Mouse (Mus musculus) macrophage (primary cell): ENCODE results near the gene Vezt. TPM values are rescaled to one million over a fixed set of nuclear protein-coding genes. Genes with fewer than 3 reads are reported as not detected.

Experiments
- H3K27ac ChIP-seq: fragments of 350-480 bp; formaldehyde crosslinking; 2 replicates; pipeline ENCODE4 v1.9.0; 2021
- H3K36me3 ChIP-seq: fragments of 350-480 bp; formaldehyde crosslinking; 2 replicates; pipeline ENCODE4 v1.9.0; 2021; ENCODE audit errors: inconsistent target
- H3K4me3 ChIP-seq: fragments of 350-480 bp; formaldehyde crosslinking; 2 replicates; pipeline ENCODE4 v1.9.0; 2021; ENCODE audit errors: inconsistent target
- H3K79me2 ChIP-seq: fragments of 350-480 bp; formaldehyde crosslinking; 2 replicates; pipeline ENCODE4 v1.9.0; 2021; ENCODE audit errors: inconsistent target
- WGBS: methylation state at CpG from one replicate; pipeline ENCODE4 v1.1.7; 2026; ENCODE audit warnings: inconsistent platforms; ENCODE audit not compliant: missing documents; 5-methylcytosine and 5-hydroxymethylcytosine counted together
- polyA plus RNA-seq: library from polyadenylated mRNA; stranded (reverse); fragments of 250-400 nt; gene quantifications from 3 replicates; pipeline ENCODE4 v1.2.4, GENCODE M21; 2018; ENCODE audit warnings: inconsistent platforms

The Vezt gene
- polyA plus RNA-seq, 1 experiment from 2014 or later: 11.2 TPM

DNA sequence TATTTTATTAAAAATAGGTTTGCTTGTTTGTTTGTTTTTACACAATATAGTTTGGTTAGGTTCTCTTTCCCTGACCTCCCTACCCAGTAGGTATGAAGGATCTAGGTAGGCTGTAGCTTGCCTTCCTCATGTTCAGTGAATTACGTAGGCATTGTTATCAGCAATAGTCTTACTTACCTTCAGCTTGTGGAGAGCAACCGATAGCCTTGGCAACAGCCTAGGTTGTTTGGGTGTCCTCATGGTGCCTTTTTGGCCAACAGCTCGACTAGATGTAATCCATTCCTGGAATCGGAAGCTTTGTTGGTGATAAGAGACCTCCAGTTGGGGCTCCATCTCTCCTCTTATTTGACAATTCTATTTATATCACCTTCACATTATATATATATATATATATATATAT lies 114.5 kb downstream of the Vezt start:
- no peaks in the 10 kb centered on the region for H3K36me3 ChIP-seq
- H3K4me3 ChIP-seq: no peak overlapping the region
- H3K79me2 ChIP-seq: no peaks in the 10 kb centered on the region
- H3K27ac ChIP-seq: no peak overlapping the region
- WGBS: 91% methylated on average over 4 of the region's 4 CpGs

DNA sequence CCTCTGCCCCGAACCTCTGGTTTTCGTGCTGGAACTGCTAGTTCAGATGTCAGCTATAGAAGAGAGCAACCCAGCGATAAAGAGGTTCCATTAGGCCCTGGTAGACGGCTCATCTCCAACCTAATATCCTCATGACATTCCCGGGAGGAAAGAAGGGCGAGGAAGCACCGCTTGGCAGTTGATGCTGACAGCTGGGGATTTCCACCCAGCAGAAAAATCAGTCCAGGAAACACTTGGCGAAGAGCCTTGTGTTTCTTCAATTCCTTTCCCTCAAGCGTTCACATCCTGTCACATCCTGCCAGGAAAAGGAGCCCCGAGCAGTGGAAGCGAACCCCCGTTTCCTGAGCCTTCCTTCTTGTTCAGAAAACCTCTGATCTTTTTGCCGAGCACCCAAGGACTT lies 116.4 kb downstream of the Vezt start:
- no peak overlapping the region for H3K27ac ChIP-seq
- WGBS: 45% methylated on average over 13 of the region's 13 CpGs
- no peaks in the 10 kb centered on the region for H3K36me3 ChIP-seq

DNA sequence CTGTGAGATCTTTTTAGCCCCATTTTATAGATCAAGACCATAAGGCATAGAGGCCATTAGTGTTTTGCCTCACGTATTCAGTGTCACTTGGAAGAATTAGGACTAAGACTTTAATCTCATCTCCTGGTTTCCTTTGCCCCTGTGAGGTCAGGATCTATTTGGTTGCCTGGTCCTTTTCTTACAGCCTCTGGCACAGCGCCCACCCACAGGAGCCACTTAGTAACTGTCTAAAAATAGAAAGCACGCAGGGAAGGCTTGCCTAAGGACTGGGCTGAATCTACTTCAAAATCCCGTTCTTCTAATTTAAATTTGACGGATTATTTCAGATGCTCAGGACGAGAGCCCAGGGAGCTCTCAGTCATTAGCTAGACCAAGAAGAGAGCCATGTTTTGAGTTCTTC lies 116.9 kb downstream of the Vezt start:
- no peaks in the 10 kb centered on the region for H3K36me3 ChIP-seq
- no peak overlapping the region for H3K4me3 ChIP-seq
- H3K27ac ChIP-seq: no peak overlapping the region
- H3K79me2 ChIP-seq: no peaks in the 10 kb centered on the region
- WGBS: 45% methylated on average over 6 of the region's 6 CpGs

More for the DNA sequence above, 116.4 kb downstream of the Vezt start:
- H3K4me3 ChIP-seq: no peak overlapping the region
- H3K79me2 ChIP-seq: no peaks in the 10 kb centered on the region

DNA sequence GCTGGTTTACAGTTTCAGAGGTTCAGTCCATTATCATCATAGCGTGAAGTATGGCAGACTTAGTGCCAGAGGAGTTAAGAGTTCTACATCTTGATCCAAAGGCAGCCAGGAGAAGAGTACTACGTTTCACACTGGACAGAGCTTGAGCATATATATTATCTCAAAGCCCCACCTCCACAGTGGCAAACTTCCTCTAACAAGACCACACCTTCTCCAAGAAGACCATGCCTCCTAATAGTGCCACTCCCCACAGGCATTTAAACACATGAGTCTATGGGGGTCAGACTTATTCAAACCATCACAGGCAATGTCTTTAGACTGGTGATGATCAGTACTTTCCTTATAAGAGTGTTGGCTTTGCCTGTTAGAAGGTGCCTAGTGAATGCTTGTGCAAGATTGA lies 117.5 kb downstream of the Vezt start:
- WGBS: 53% methylated on average over 2 of the region's 2 CpGs
- H3K79me2 ChIP-seq: no peaks in the 10 kb centered on the region
- H3K36me3 ChIP-seq: no peaks in the 10 kb centered on the region
- no peak overlapping the region for H3K27ac ChIP-seq
- no peak overlapping the region for H3K4me3 ChIP-seq

DNA sequence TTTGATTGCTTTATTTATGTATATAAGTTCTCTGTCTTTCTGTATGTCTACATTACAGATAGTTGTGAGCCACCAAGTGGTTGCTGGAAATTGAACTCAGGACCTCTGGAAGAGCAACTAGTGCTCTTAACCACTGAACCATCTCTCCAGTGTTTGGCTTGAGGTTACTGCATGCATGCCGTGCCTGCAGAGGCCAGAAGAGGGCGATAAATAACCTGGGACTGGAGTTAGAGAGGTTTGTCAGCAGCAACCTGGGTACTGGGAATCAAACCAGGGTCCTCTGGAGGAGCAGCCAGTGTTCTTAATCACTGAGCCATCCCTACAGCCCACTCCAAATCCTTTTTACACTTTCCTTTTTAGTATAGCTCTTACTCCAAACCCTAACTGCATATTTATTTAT lies 118.8 kb downstream of the Vezt start:
- no peak overlapping the region for H3K4me3 ChIP-seq
- H3K27ac ChIP-seq: no peak overlapping the region
- H3K79me2 ChIP-seq: no peaks in the 10 kb centered on the region
- 81% methylated on average over 2 of the region's 2 CpGs for WGBS
- no peaks in the 10 kb centered on the region for H3K36me3 ChIP-seq

DNA sequence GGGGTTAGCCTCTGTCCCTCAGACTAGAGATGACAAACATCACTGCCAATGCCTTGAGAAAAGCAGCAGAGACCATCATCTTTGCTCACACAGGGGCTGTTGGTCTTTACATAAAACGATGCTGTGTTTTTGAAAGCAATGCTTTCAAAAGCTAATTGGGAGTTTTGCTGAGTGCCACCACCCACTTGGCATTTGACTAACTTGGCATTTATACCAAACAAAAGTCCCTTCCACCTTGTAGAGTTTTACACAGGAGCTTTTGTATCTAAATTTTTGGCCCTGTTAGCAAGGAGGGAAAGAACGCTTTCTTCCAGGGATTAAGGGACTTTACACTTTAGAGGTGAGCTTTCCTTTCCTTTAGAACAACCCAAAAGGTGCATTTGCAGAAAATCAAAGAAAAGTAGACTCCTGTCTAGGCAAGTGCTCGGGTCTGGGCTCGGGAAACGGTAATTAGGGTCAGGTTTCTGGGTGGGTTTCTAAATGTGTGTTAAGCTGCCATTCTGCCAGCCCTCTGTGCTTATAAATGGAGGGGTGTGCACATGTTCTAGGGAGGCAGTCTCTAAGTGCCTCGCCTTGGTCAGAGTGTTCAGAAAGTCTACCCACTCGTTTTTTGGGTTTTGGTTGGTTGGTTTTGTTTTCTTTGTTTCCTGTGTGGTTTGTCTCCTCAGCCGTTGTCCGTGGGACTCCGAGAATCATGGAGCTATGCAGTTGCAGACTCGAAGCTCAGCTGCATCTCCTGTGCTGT lies 119.9 kb downstream of the Vezt start:
- Histone ChIP-seq H3K27ac (no peak overlapping the region), H3K4me3 (no peak overlapping the region), H3K36me3 (no peaks in the 10 kb centered on the region), H3K79me2 (no peaks in the 10 kb centered on the region)
- WGBS: 52% methylated on average over 11 of the region's 11 CpGs

DNA sequence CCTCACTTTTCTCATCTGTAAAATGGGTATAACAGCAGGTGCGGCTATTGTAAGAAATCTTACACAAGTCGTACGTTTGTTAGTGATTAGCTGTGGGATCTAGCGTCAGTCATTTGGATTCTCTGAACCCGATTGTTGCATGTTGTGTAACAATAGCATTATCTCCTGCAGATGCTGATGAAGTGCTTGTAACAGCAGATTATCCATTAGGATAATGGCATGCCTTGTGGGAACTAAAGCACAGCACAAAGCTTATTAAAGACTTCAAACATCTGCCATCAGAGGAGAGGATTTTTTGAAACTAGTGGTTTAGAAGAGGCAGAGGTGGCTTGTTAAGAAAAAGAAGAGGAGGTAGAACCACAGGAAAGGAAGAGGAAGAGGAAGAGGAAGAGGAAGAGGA lies 122.1 kb downstream of the Vezt start:
- Histone ChIP-seq H3K4me3 (no peak overlapping the region), H3K27ac (no peak overlapping the region), H3K79me2 (no peaks in the 10 kb centered on the region), H3K36me3 (no peaks in the 10 kb centered on the region)
- WGBS: 96% methylated on average over 5 of the region's 5 CpGs

DNA sequence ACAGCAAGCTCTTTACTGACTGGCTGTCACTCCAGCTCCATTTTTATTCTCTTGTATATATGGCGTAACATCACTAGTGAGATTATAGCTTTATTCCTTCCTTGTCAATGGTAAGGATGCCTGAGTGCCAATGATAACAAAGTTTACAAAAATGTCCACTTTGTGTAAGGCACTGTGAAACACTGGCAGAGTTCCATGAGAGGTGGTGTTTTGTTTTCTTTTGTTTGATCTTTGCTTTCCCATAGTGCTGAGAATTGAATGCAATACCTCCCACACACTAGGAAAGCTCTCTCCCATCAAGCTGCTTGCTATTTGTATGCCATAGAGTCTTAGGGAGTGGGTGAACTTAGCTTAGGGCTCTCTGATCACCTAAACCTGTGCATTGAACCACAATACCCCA lies 122.7 kb downstream of the Vezt start:
- Histone ChIP-seq H3K4me3 (no peak overlapping the region), H3K79me2 (no peaks in the 10 kb centered on the region), H3K27ac (no peak overlapping the region), H3K36me3 (no peaks in the 10 kb centered on the region)
- WGBS: 100% methylated on average over 1 of the region's 1 CpGs

DNA sequence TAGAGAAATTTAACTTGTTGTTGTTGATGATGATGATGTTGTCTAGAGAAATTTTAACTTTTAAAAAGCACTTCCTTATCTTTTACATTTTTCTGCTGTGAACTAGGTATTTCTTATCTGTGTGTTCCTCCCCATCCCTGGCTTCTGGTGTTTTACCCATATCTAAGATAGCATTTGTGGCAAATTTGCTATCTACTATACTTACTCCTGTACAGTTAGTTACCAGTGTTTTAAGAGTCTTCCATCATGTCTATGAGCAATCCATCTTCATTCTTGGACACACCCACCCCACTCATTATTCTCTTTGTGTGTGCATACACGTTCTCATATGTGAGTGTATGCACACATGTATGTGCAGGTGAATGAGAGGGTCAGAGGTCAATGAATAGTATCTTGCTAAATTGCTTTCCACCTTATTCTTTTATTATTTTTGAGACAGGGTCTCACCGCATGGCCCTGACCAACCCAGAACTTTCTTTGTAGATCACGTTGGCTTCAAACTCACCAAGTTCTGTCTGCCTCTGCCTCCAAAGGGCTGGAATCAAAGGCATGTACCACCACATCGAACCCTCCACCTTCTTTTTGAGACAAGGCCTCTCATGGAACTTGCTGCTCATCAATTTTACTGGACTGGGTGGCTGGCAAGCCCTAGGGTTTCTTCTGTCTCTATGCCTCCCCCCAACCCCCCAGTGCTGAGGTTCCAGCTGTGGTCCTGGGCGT lies 123.3 kb downstream of the Vezt start:
- H3K79me2 ChIP-seq: no peaks in the 10 kb centered on the region
- no peaks in the 10 kb centered on the region for H3K36me3 ChIP-seq
- no peak overlapping the region for H3K4me3 ChIP-seq
- 100% methylated on average over 5 of the region's 5 CpGs for WGBS
- no peak overlapping the region for H3K27ac ChIP-seq

DNA sequence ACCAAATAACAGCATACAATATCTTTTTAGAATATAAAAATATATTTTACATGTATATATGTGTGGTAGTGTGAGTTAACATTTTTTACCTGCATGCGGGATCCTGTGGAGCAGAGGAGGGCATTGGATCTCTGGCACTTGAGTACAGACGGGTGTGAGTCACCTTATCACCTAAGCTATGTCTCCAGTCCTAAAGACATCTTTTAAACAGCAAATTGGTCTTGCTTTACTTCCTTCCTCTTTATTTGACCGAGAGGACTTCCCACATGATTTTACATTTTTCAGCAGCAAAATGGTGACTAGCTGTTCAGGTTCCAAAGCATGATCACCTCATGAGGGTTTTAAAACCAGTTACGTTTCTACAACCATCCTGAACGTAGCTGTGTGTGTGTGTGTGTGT lies 124.3 kb downstream of the Vezt start:
- no peaks in the 10 kb centered on the region for H3K79me2 ChIP-seq
- WGBS: 13% methylated on average over 5 of the region's 5 CpGs
- H3K4me3 ChIP-seq: no peak overlapping the region
- no peaks in the 10 kb centered on the region for H3K36me3 ChIP-seq
- H3K27ac ChIP-seq: no peak overlapping the region

DNA sequence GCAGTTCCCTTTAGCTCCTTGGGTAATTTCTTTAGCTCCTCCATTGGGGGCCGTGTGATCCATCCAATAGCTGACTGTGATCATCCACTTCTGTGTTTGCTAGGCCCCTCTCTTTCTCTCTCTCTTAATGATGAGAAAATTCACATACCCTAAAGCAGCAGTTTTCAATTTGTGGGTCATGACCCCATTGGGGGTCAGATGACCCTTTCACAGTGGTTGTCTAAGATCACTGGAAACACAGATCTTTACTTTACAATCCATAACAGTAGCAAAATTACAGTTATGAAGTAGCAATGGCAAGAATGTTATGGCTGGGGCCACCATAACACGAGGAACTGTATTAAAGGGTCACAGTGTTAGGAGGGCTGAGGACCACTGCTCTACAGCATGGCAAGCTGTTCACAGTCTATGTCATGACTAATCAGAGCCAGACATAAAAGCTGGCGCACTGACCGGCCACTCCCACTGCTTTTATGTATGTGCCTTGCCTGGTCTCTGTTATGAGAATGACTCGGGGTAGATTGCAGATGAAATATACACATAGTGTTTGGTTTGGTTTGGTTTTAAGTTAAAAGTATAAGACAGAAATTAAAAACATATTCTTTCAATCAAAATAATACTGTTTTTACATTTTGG lies 125.7 kb downstream of the Vezt start:
- Histone ChIP-seq H3K36me3 (no peaks in the 10 kb centered on the region), H3K4me3 (no peak overlapping the region), H3K79me2 (no peaks in the 10 kb centered on the region), H3K27ac (no peak overlapping the region)
- WGBS: 94% methylated on average over 5 of the region's 5 CpGs

DNA sequence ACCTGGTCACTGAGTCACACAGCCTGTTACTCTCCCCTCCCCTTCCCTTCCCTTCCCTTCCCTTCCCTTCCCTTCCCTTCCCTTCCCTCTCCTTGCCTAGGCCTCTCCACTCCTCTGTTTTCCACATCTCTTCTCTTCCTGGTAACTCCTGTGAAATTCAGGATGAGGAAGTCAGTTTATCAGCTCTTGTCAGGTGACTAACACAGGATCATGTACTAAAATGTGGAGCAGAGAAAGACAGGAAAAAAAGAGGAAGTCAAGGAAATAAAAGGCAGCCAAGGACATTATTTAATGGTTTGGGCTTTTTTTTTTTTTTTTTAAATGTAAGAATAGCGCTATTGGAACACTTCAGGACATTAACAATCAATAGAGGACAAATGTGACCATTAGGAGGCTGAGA lies 126.6 kb downstream of the Vezt start:
- H3K27ac ChIP-seq: no peak overlapping the region
- WGBS: 17% methylated on average over 1 of the region's 1 CpGs
- no peaks in the 10 kb centered on the region for H3K79me2 ChIP-seq
- H3K4me3 ChIP-seq: no peak overlapping the region
- no peaks in the 10 kb centered on the region for H3K36me3 ChIP-seq

DNA sequence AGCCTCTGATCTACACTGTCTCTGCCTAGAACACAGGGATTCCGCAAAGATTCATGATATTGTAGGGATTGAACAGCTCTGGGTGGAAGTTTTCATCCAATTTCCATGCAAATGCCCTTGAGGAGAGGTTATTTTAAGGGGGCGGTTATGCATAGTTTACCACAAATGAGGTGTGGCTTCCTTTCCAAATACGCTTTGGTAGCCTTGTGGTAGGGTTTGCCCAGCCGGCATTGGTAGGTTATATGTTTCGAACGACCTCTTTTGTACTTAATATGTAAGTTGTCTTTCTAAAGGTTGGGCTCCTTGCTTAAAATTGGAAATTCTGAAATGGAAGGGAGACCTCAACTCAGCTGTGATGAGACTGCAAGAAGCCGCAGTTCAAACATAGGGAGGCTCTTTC lies 127.1 kb downstream of the Vezt start:
- Histone ChIP-seq H3K4me3 (no peak overlapping the region), H3K79me2 (no peaks in the 10 kb centered on the region), H3K36me3 (no peaks in the 10 kb centered on the region), H3K27ac (no peak overlapping the region)
- 62% methylated on average over 5 of the region's 7 CpGs for WGBS

DNA sequence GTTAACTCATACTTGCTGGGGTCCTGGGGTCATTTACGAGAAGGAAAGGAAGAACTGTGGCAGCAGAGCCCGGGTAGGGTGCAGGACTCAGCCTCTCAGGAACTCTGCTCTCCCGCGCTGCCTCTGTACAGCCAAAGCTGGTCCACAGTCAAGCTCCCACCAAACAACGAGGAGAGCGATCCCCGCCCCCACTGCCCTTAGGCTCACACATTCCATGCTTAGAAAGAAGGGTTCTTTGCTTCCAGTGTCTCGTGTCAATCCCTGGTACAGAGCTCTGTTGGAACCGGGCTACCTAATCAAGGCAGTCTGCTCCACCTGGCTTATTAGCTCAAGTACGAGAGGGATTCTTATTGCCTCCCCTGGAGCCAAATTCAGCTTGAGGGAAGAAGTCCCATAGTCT lies 128.2 kb downstream of the Vezt start:
- no peak overlapping the region for H3K27ac ChIP-seq
- WGBS: 74% methylated on average over 7 of the region's 10 CpGs
- no peak overlapping the region for H3K4me3 ChIP-seq
- no peaks in the 10 kb centered on the region for H3K36me3 ChIP-seq
- H3K79me2 ChIP-seq: no peaks in the 10 kb centered on the region

DNA sequence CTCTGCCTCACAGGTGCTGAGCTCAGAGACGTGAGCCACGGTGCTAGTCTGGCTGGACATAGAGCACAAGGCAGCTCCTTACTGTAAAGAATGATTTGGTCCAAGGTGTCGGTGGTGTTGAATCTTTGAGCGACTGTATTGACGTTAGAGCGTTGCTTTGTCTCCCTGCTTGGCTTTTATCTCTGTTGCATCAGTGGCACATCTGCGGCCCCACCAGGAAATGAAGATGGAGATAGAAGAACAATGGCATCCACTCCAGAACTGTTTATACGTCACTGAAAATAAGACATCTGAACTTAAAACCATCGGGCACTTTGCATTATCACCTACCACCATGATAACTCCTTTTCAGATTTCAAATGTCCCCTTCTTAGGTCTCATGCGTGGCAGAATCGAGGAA lies 135.7 kb downstream of the Vezt start:
- 86% methylated on average over 11 of the region's 11 CpGs for WGBS

More for the DNA sequence above, 135.7 kb downstream of the Vezt start:
- Histone ChIP-seq H3K27ac (no peak overlapping the region), H3K36me3 (no peaks in the 10 kb centered on the region), H3K4me3 (no peak overlapping the region), H3K79me2 (no peaks in the 10 kb centered on the region)
